Mouse (Mus musculus) cerebellum, adult 2 months (tissue): ENCODE measurements around the gene Sox5.

ENCODE experiments used
- CTCF ChIP-seq: fragments of 200-500 bp; IDR thresholded peaks from 2 replicates; pipeline ENCODE4 v1.5.1; 2011; ENCODE audit warnings: low read depth, mild to moderate bottlenecking, control low read depth, low read length, moderate library complexity, borderline replicate concordance; ENCODE audit not compliant: insufficient read depth
- POLR2A ChIP-seq: fragments of 200-500 bp; IDR thresholded peaks from 2 replicates; pipeline ENCODE4 v1.6.1; 2011; ENCODE audit warnings: low read length, control low read depth, borderline replicate concordance; ENCODE audit not compliant: insufficient read depth

DNA sequence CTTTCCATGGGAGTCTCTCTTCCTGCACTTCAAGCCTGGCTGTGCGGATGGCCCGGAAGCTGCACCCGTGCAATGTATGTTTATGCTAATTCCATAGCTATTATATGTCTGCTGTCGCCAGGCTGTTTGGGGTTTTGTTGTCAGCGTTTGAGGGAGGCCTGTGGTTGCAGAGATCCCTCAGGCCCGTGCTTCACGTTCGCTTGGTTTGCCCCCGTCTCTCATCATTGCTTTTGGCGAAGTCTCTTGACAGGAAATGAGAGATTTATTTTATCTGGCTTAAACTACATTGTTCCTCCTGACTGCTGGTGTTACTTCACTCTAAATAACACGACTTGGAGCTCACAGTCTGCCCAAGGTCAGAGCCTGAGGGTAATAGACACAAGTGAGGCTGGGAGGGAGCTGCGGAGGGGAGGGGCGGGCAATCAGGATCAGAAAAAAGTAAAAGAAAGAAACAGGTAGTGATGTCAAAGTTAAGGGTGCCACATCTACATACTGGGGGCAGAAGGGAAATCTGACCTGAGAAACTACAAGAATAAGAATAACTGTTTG is 503.2 kb downstream of the Sox5 start:
- TF ChIP-seq CTCF (no peak), POLR2A (no peak)
